Mouse (Mus musculus) kidney, embryonic 16.5 days (tissue): Measurements from ENCODE around the gene Pcnx2. TPM values are rescaled to one million over a fixed set of nuclear protein-coding genes. Genes with fewer than 3 reads are reported as not detected.

ENCODE experiments used
- ATAC-seq: fragments of 200-750 bp; cut with Nextera tagmentation; 2 replicates; pipeline ENCODE4 v1.8.0; 2017; ENCODE audit warnings: moderate TSS enrichment; ENCODE audit not compliant: low FRiP score, low TSS enrichment
- H3K27ac ChIP-seq: fragments of 300-500 bp; sonication (generic); 2 replicates; pipeline ENCODE4 v1.5.1; 2014; ENCODE audit warnings: low read length
- H3K27me3 ChIP-seq: fragments of 300-500 bp; sonication (generic); 2 replicates; pipeline ENCODE4 v1.6.1; 2014; ENCODE audit warnings: low read length, control low read depth, mixed read lengths; ENCODE audit not compliant: insufficient read depth
- H3K36me3 ChIP-seq: fragments of 300-500 bp; sonication (generic); 2 replicates; pipeline ENCODE4 v1.6.1; 2014; ENCODE audit warnings: low read length, control low read depth, mixed read lengths; ENCODE audit not compliant: insufficient read depth
- H3K4me1 ChIP-seq: fragments of 300-500 bp; sonication (generic); 2 replicates; pipeline ENCODE4 v1.6.1; 2014; ENCODE audit warnings: low read length, control low read depth, mixed read lengths; ENCODE audit not compliant: insufficient read depth
- H3K4me2 ChIP-seq: fragments of 300-500 bp; sonication (generic); replicated peaks from 2 replicates; pipeline ENCODE4 v1.6.1; 2014; ENCODE audit warnings: low read depth, low read length
- H3K4me3 ChIP-seq: fragments of 300-500 bp; sonication (generic); 2 replicates; pipeline ENCODE4 v1.5.1; 2014; ENCODE audit warnings: mild to moderate bottlenecking, low read length
- H3K9ac ChIP-seq: fragments of 300-500 bp; sonication (generic); replicated peaks from 2 replicates; pipeline ENCODE4 v1.6.1; 2014; ENCODE audit warnings: low read length
- H3K9me3 ChIP-seq: fragments of 300-500 bp; sonication (generic); 2 replicates; pipeline ENCODE4 v1.6.1; 2016; ENCODE audit warnings: low read length, control low read depth
- WGBS: fragments of 180-500 bp; shearing (Covaris S2); extraction: QIAGEN DNeasy Blood & Tissue Kit; methylation state at CpG from one replicate; pipeline ENCODE4 v1.1.7; 2014; 5-methylcytosine and 5-hydroxymethylcytosine counted together
- polyA plus RNA-seq: library from polyadenylated mRNA; unstranded; fragments of >200 nt; fragmentation: Nextera tagmentation; extraction: Ambion mirVana; gene quantifications from 2 replicates; pipeline ENCODE4 v1.2.1, GENCODE M21; 2015

Gene Pcnx2
- polyA plus RNA-seq, 1 experiment from 2014 or later = 0.27 TPM

DNA sequence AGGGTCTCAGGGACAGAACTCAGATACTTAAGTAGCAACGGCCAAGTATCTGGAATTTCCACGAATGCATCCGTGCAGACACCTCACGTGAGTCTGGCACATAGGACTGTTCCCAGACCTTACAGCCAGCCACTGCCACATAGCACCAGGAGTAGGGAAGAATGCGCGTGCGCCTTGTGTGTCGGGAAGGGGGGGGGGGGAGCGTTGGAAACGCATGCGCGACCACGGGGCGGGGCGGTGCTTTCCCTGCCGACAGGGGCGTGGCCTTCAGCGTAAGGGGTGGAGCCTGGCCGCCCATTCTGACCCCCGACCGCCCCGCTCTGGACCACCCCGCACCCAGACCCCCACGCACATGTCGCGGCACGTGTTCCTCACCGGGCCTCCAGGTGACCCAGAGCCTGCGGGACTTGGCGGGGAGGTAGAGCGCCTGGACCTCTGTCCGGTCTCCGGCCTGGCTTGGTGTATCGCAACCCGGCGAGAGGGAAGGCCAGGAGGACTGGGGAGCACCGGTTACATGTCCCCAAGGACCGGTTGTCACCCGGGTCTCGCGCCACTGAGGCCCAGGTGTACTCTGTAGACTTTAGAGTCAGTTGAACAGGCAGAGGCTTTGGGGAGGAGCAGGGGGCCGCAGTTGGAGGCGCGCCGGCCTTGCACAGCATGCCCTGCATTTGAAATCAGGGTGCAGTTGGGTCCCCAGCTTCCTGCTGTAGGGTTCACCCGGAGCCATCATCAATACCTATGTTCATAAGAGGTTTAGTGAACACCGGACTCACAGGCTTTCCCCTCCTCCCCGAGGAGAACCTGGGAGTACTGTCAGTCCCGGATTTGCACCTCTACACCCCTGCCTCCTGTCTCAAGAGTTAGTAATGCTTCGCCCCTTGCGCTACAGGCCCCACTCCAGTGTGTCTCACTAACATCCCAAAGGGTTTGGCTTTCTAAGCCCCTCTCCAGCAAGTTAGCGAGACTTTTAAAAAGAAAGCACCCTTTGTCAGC, 163.9 kb downstream of the Pcnx2 start:
- 9% methylated on average over 46 of the region's 52 CpGs for WGBS
- Histone ChIP-seq H3K27ac (no peak overlapping the region), H3K4me2 (peak overlapping the region; percentile 84), H3K4me1 (peaks cover 11% of the 10 kb centered on the region), H3K4me3 (peak overlapping the region; percentile 82), H3K36me3 (no peaks in the 10 kb centered on the region), H3K9me3 (no peaks in the 10 kb centered on the region), H3K27me3 (no peaks in the 10 kb centered on the region), H3K9ac (peak overlapping the region; percentile 86)
- ATAC-seq = peak; percentile 95

DNA sequence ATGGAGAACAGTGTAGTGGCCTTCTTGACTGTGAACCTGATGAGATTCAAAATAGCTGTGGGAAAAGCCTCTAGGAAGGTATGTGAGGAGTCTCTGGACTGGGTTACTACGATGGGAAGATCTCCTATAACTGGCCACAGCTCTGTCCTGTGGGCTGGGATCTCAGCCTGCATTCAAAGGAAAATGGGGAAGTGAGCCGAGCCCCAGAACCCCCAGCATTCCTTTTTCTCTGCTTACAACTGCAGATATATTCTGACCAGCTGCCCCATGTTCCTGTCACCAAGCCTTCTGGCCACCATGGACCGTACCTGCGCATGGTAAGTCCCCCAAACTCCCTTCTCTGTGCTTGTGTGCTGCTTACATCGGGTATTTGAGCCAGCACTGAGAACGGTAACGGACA, 168.4 kb downstream of the Pcnx2 start, which contains the start of gene Ntpcr:
Gene Ntpcr (plus strand): TSS at position 218 of the 400 bp plus-strand sequence.
- Histone ChIP-seq H3K9me3 (no peaks in the 10 kb centered on the region), H3K4me3 (no peak within 1 kb of the TSS), H3K9ac (no peak within 1 kb of the TSS), H3K4me2 (no peak within 1 kb of the TSS), H3K27ac (no peak within 1 kb of the TSS), H3K4me1 (peaks cover 18% of the 10 kb centered on the region), H3K27me3 (no peaks in the 10 kb centered on the region), H3K36me3 (no peaks in the 10 kb centered on the region)
- 79% methylated on average over 7 of the region's 7 CpGs for WGBS
- ATAC-seq = no peak

DNA sequence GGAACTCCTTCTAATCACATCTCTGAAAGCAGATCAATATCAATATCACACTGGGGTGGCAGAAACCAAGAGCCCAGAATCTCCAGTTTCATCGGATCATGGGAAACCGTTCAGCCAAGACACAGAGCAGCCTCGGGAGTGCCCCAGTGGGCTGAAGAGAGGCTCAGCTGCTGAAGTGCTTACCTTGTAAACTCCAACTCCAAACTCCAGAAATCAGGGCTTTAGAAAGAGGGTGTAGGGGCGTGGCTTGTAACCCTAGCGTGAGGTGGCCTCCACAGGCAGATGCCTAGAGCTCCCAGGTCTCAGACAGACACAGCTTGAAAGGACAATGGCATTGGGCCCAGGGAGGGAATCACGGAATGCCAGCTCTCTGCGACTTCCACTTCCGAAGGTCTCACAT, 170.3 kb downstream of the Pcnx2 start:
- Histone ChIP-seq H3K9me3 (no peaks in the 10 kb centered on the region), H3K4me1 (peaks cover 16% of the 10 kb centered on the region), H3K4me3 (no peak overlapping the region), H3K36me3 (no peaks in the 10 kb centered on the region), H3K9ac (no peak overlapping the region), H3K4me2 (no peak overlapping the region), H3K27ac (no peak overlapping the region), H3K27me3 (no peaks in the 10 kb centered on the region)
- 43% methylated on average over 8 of the region's 8 CpGs for WGBS
- peak; percentile 36; the same call in 1 of the 2 replicates for ATAC-seq

DNA sequence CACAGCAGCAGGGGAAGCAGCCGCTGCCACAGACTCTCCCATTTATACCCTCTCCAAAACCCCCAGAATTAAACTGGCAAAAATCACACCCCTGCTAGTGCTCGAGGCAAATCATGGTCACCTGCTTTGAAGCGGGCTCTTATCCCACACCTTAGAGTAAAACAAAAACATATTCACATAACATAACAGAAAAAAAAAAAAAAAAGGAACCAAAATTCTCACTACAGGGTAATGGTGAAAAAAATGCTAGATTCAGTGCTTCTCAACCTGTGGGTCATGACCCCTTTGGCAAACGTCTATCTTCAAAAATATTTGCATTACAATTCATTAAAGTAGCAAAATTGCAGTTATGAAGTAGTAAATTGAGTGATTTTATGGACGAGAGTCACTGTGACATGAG, 171.1 kb downstream of the Pcnx2 start:
- Histone ChIP-seq H3K4me3 (no peak overlapping the region), H3K4me2 (no peak overlapping the region), H3K4me1 (peaks cover 19% of the 10 kb centered on the region), H3K9me3 (no peaks in the 10 kb centered on the region), H3K27ac (no peak overlapping the region), H3K36me3 (no peaks in the 10 kb centered on the region), H3K9ac (no peak overlapping the region), H3K27me3 (no peaks in the 10 kb centered on the region)
- ATAC-seq = no peak
- 78% methylated on average over 5 of the region's 5 CpGs for WGBS

- no peaks in the 10 kb centered on the region for H3K9me3 ChIP-seq
- H3K27me3 ChIP-seq = no peaks in the 10 kb centered on the region
- no peak for ATAC-seq
- 84% methylated on average over 4 of the region's 4 CpGs for WGBS
- H3K4me3 ChIP-seq = no peak overlapping the region
- H3K4me1 ChIP-seq = peaks cover 19% of the 10 kb centered on the region
- peak overlapping the region; percentile 34; the same call in 1 of the 2 replicates for H3K27ac ChIP-seq
- no peak overlapping the region for H3K9ac ChIP-seq
- H3K36me3 ChIP-seq = no peaks in the 10 kb centered on the region
- H3K4me2 ChIP-seq = no peak overlapping the region
Observed at GRCm38 (mm10) chr8:125726143-125726542, 172.0 kb downstream of the Pcnx2 start.

- peak overlapping the region; percentile 43; the same call in 1 of the 2 replicates for H3K27ac ChIP-seq
- WGBS = 75% methylated on average over 6 of the region's 6 CpGs
Observed at GRCm38 (mm10) chr8:125725037-125725820, 172.9 kb downstream of the Pcnx2 start.

DNA sequence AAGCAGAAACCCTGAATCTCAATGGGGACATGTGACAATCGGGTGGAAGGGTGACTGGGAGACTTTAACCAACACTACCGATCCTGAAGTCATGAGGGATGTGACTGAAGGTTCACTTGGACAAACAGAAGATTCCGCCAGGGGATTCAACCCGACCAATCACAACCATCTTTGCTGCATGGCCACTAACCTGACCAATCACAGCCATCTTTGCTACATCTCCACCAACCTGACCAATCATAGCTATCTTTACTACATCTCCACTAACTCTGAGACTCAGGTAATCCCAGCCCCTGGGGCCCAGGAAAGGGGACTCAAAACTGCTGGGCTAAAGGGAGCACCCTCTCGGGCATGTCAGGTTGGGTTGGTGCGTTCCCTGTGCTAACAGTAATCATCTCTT, 174.7 kb downstream of the Pcnx2 start:
- Histone ChIP-seq H3K4me3 (no peak overlapping the region), H3K27ac (no peak overlapping the region), H3K4me2 (no peak overlapping the region), H3K4me1 (peaks cover 19% of the 10 kb centered on the region), H3K36me3 (no peaks in the 10 kb centered on the region), H3K9me3 (no peaks in the 10 kb centered on the region), H3K27me3 (no peaks in the 10 kb centered on the region), H3K9ac (no peak overlapping the region)
- WGBS = 88% methylated on average over 6 of the region's 6 CpGs
- ATAC-seq = no peak

More at GRCm38 (mm10) chr8:125725037-125725820, 172.9 kb downstream of the Pcnx2 start:
- H3K4me3 ChIP-seq = no peak overlapping the region
- no peak for ATAC-seq
- no peaks in the 10 kb centered on the region for H3K36me3 ChIP-seq
- H3K4me2 ChIP-seq = no peak overlapping the region
- no peak overlapping the region for H3K9ac ChIP-seq
- H3K4me1 ChIP-seq = peaks cover 19% of the 10 kb centered on the region
- H3K27me3 ChIP-seq = no peaks in the 10 kb centered on the region
- H3K9me3 ChIP-seq = no peaks in the 10 kb centered on the region

- H3K36me3 ChIP-seq = no peaks in the 10 kb centered on the region
- no peak overlapping the region for H3K4me3 ChIP-seq
- no peak overlapping the region for H3K27ac ChIP-seq
- no peak for ATAC-seq
- H3K9ac ChIP-seq = no peak overlapping the region
- no peak overlapping the region for H3K4me2 ChIP-seq
- peaks cover 22% of the 10 kb centered on the region for H3K4me1 ChIP-seq
- no peaks in the 10 kb centered on the region for H3K27me3 ChIP-seq
- no peaks in the 10 kb centered on the region for H3K9me3 ChIP-seq
- 64% methylated on average over 7 of the region's 7 CpGs for WGBS
Observed at GRCm38 (mm10) chr8:125722675-125723074, 175.4 kb downstream of the Pcnx2 start.

DNA sequence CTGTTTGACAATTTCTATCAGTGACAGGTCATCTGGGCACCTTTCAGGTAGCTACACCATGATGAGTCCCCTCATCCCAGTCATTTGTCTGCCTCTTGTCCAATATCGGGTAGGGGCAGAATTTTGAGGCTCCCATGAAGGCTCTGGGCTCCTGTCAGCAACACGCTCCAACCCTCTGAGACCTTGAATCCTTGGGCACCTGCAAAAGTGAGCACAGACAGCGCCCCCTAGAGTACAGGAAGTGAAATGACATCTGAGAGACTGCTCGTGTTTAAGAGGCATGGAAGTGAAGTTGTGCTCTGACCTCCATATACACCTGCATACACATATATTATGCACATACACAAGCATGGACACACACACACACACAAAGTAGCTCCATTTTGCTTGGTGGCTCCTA, 179.2 kb downstream of the Pcnx2 start:
- no peak overlapping the region for H3K4me3 ChIP-seq
- 70% methylated on average over 4 of the region's 4 CpGs for WGBS

More for the DNA sequence above, 179.2 kb downstream of the Pcnx2 start:
- Histone ChIP-seq H3K27me3 (no peaks in the 10 kb centered on the region; the same call in 1 of the 2 replicates), H3K9ac (no peak overlapping the region), H3K4me1 (peaks cover 24% of the 10 kb centered on the region), H3K27ac (no peak overlapping the region), H3K9me3 (no peaks in the 10 kb centered on the region), H3K36me3 (no peaks in the 10 kb centered on the region), H3K4me2 (no peak overlapping the region)
- ATAC-seq = no peak
